Mouse (Mus musculus) lung, embryonic 16.5 days (tissue): ENCODE results near the gene Syne1. TPM values are rescaled to one million over a fixed set of nuclear protein-coding genes. Genes with fewer than 3 reads are reported as not detected.

ENCODE experiments used
- ATAC-seq: fragments of 200-750 bp; cut with Nextera tagmentation; 2 replicates; pipeline ENCODE4 v1.8.0; 2017; ENCODE audit warnings: low read depth, mild to moderate bottlenecking, moderate library complexity
- H3K27ac ChIP-seq: fragments of 300-500 bp; sonication (generic); 2 replicates; pipeline ENCODE4 v1.5.1; 2014; ENCODE audit warnings: mild to moderate bottlenecking, control low read depth, low read length
- H3K27me3 ChIP-seq: fragments of 300-500 bp; sonication (generic); 2 replicates; pipeline ENCODE4 v1.6.1; 2014; ENCODE audit warnings: low read depth, low read length, mixed read lengths; ENCODE audit not compliant: control insufficient read depth, insufficient read depth
- H3K36me3 ChIP-seq: fragments of 300-500 bp; sonication (generic); 2 replicates; pipeline ENCODE4 v1.6.1; 2014; ENCODE audit warnings: low read length; ENCODE audit not compliant: control insufficient read depth, insufficient read depth
- H3K4me1 ChIP-seq: fragments of 300-500 bp; sonication (generic); replicated peaks from 2 replicates; pipeline ENCODE4 v1.6.1; 2014; ENCODE audit warnings: low read length, mixed read lengths; ENCODE audit not compliant: control insufficient read depth, insufficient read depth
- H3K4me2 ChIP-seq: fragments of 300-500 bp; sonication (generic); 2 replicates; pipeline ENCODE4 v1.6.1; 2014; ENCODE audit warnings: low read depth, low read length, control low read depth
- H3K4me3 ChIP-seq: fragments of 300-500 bp; sonication (generic); 2 replicates; pipeline ENCODE4 v1.5.1; 2014; ENCODE audit warnings: mild to moderate bottlenecking, low read length, control low read depth
- H3K9ac ChIP-seq: fragments of 300-500 bp; sonication (generic); 2 replicates; pipeline ENCODE4 v1.6.1; 2014; ENCODE audit warnings: low read length, control low read depth
- H3K9me3 ChIP-seq: fragments of 300-500 bp; sonication (generic); 2 replicates; pipeline ENCODE4 v1.6.1; 2016; ENCODE audit warnings: low read length; ENCODE audit not compliant: control insufficient read depth
- WGBS: fragments of 180-500 bp; shearing (Covaris S2); extraction: QIAGEN DNeasy Blood & Tissue Kit; methylation state at CpG from one replicate; pipeline ENCODE4 v1.1.7; 2014; 5-methylcytosine and 5-hydroxymethylcytosine counted together
- polyA plus RNA-seq: library from polyadenylated mRNA; unstranded; fragments of >200 nt; fragmentation: Nextera tagmentation; extraction: Ambion mirVana; gene quantifications from 2 replicates; pipeline ENCODE4 v1.2.1, GENCODE M21; 2015

Syne1 gene
- polyA plus RNA-seq, 1 experiment from 2014 or later, result 4.3 TPM

- Histone ChIP-seq H3K36me3 (no peaks in the 10 kb centered on the region), H3K9ac (no peak overlapping the region), H3K4me3 (no peak overlapping the region), H3K4me2 (no peak overlapping the region), H3K9me3 (no peaks in the 10 kb centered on the region), H3K27ac (no peak overlapping the region), H3K27me3 (no peaks in the 10 kb centered on the region), H3K4me1 (0 out of 2 replicates have a peak, but pooled peaks cover 4% of the 10 kb centered on the region)
- WGBS, result 83% methylated on average over 9 of the region's 9 CpGs
- ATAC-seq, result no peak
These were observed 3.5 kb downstream of the Syne1 start for GRCm38 (mm10) chr10:5547769-5548168.

GRCm38 (mm10) chr10:5546428-5546827 is 4.9 kb downstream of the Syne1 start:
- Histone ChIP-seq H3K4me3 (no peak overlapping the region), H3K4me2 (no peak overlapping the region), H3K27ac (no peak overlapping the region), H3K9ac (no peak overlapping the region), H3K36me3 (no peaks in the 10 kb centered on the region), H3K4me1 (0 out of 2 replicates have a peak, but pooled peaks cover 4% of the 10 kb centered on the region), H3K9me3 (no peaks in the 10 kb centered on the region), H3K27me3 (no peaks in the 10 kb centered on the region)
- WGBS, result 87% methylated on average over 5 of the region's 5 CpGs
- no peak for ATAC-seq

- no peak for ATAC-seq
- H3K27ac ChIP-seq, result no peak overlapping the region
- H3K27me3 ChIP-seq, result no peaks in the 10 kb centered on the region
- H3K36me3 ChIP-seq, result no peaks in the 10 kb centered on the region
- WGBS, result 69% methylated on average over 1 of the region's 1 CpGs
- H3K9me3 ChIP-seq, result no peaks in the 10 kb centered on the region
- no peak overlapping the region for H3K4me2 ChIP-seq
- no peak overlapping the region for H3K9ac ChIP-seq
- H3K4me1 ChIP-seq, result no peaks in the 10 kb centered on the region
- H3K4me3 ChIP-seq, result no peak overlapping the region
These were observed 23.0 kb downstream of the Syne1 start for GRCm38 (mm10) chr10:5528284-5528683.

- H3K9ac ChIP-seq, result no peak overlapping the region
- H3K9me3 ChIP-seq, result no peaks in the 10 kb centered on the region
- H3K4me1 ChIP-seq, result no peaks in the 10 kb centered on the region
- no peaks in the 10 kb centered on the region for H3K36me3 ChIP-seq
- no peak overlapping the region for H3K4me3 ChIP-seq
- H3K27ac ChIP-seq, result no peak overlapping the region
- H3K4me2 ChIP-seq, result no peak overlapping the region
- no peak for ATAC-seq
- 47% methylated on average over 4 of the region's 4 CpGs for WGBS
- no peaks in the 10 kb centered on the region for H3K27me3 ChIP-seq
These were observed 23.6 kb downstream of the Syne1 start for GRCm38 (mm10) chr10:5527634-5528033.

- Histone ChIP-seq H3K27ac (no peak overlapping the region), H3K4me3 (no peak overlapping the region), H3K9ac (no peak overlapping the region), H3K36me3 (no peaks in the 10 kb centered on the region), H3K27me3 (no peaks in the 10 kb centered on the region), H3K4me1 (no peaks in the 10 kb centered on the region), H3K4me2 (no peak overlapping the region), H3K9me3 (no peaks in the 10 kb centered on the region)
- ATAC-seq, result no peak
- WGBS, result 68% methylated on average over 4 of the region's 4 CpGs
These were observed 28.4 kb downstream of the Syne1 start for GRCm38 (mm10) chr10:5522904-5523303.

- no peaks in the 10 kb centered on the region for H3K36me3 ChIP-seq
- H3K27ac ChIP-seq, result no peak overlapping the region
- H3K4me3 ChIP-seq, result no peak overlapping the region
- H3K4me2 ChIP-seq, result no peak overlapping the region
- no peak overlapping the region for H3K9ac ChIP-seq
- no peaks in the 10 kb centered on the region for H3K9me3 ChIP-seq
- H3K4me1 ChIP-seq, result no peaks in the 10 kb centered on the region
- 88% methylated on average over 3 of the region's 3 CpGs for WGBS
- H3K27me3 ChIP-seq, result no peaks in the 10 kb centered on the region
- ATAC-seq, result no peak
These were observed 29.0 kb downstream of the Syne1 start for GRCm38 (mm10) chr10:5522276-5522675.

GRCm38 (mm10) chr10:5520695-5521094 is 30.6 kb downstream of the Syne1 start:
- Histone ChIP-seq H3K36me3 (no peaks in the 10 kb centered on the region), H3K9me3 (no peaks in the 10 kb centered on the region), H3K4me1 (no peaks in the 10 kb centered on the region), H3K9ac (no peak overlapping the region), H3K4me3 (no peak overlapping the region), H3K4me2 (no peak overlapping the region), H3K27ac (no peak overlapping the region), H3K27me3 (no peaks in the 10 kb centered on the region)
- 59% methylated on average over 1 of the region's 1 CpGs for WGBS
- ATAC-seq, result no peak

GRCm38 (mm10) chr10:5515330-5515729 is 36.0 kb downstream of the Syne1 start:
- no peak overlapping the region for H3K9ac ChIP-seq
- H3K4me1 ChIP-seq, result no peaks in the 10 kb centered on the region
- 13% methylated on average over 3 of the region's 3 CpGs for WGBS
- H3K4me3 ChIP-seq, result no peak overlapping the region
- H3K9me3 ChIP-seq, result no peaks in the 10 kb centered on the region
- H3K36me3 ChIP-seq, result no peaks in the 10 kb centered on the region
- no peak overlapping the region for H3K27ac ChIP-seq
- no peak overlapping the region for H3K4me2 ChIP-seq
- ATAC-seq, result no peak
- no peaks in the 10 kb centered on the region for H3K27me3 ChIP-seq

- 86% methylated on average over 8 of the region's 8 CpGs for WGBS
- H3K4me1 ChIP-seq, result no peaks in the 10 kb centered on the region
- H3K27ac ChIP-seq, result no peak overlapping the region
- H3K9me3 ChIP-seq, result no peaks in the 10 kb centered on the region
- ATAC-seq, result no peak
- H3K36me3 ChIP-seq, result no peaks in the 10 kb centered on the region
- H3K9ac ChIP-seq, result no peak overlapping the region
- no peaks in the 10 kb centered on the region for H3K27me3 ChIP-seq
- H3K4me3 ChIP-seq, result no peak overlapping the region
- no peak overlapping the region for H3K4me2 ChIP-seq
These were observed 37.1 kb downstream of the Syne1 start for GRCm38 (mm10) chr10:5514134-5514533.

GRCm38 (mm10) chr10:5512285-5512684 is 39.0 kb downstream of the Syne1 start:
- Histone ChIP-seq H3K4me3 (no peak overlapping the region), H3K27ac (no peak overlapping the region), H3K4me1 (no peaks in the 10 kb centered on the region), H3K9ac (no peak overlapping the region), H3K27me3 (no peaks in the 10 kb centered on the region), H3K9me3 (no peaks in the 10 kb centered on the region), H3K4me2 (no peak overlapping the region), H3K36me3 (no peaks in the 10 kb centered on the region)
- ATAC-seq, result no peak
